Mouse (Mus musculus) forebrain, embryonic 16.5 days (tissue): Measurements from ENCODE around the gene Chac2. TPM values are rescaled to one million over a fixed set of nuclear protein-coding genes. Genes with fewer than 3 reads are reported as not detected.

ENCODE experiments used
- polyA plus RNA-seq: library from polyadenylated mRNA; unstranded; fragments of >200 nt; fragmentation: Nextera tagmentation; extraction: Ambion mirVana; gene quantifications from 2 replicates; pipeline ENCODE4 v1.2.1, GENCODE M21; 2015

Gene Chac2
- polyA plus RNA-seq, 1 experiment from 2014 or later, result 26.0 TPM

Other genes starting within 250 kb of the Chac2 start
- gene Psme4, start 214.6 kb downstream of the Chac2 start, polyA plus RNA-seq, result 17.2 and 17.6 TPM in 2 replicates
- gene Gpr75, start 101.0 kb downstream of the Chac2 start, polyA plus RNA-seq, result 5.0 and 5.1 TPM in 2 replicates
- 38.4 and 44.7 TPM in 2 replicates for gene Asb3, start 100.9 kb downstream of the Chac2 start, polyA plus RNA-seq
- 8.7 and 9.3 TPM in 2 replicates for gene Erlec1, start 32.0 kb downstream of the Chac2 start, polyA plus RNA-seq
- not detected in 2 replicates for gene Gm17332, start 196.1 kb upstream of the Chac2 start, polyA plus RNA-seq